Mouse (Mus musculus) limb, embryonic 14.5 days (tissue): ENCODE data around the gene Acin1. TPM values are rescaled to one million over a fixed set of nuclear protein-coding genes. Genes with fewer than 3 reads are reported as not detected.

Source experiments
- ATAC-seq: fragments of 200-750 bp; cut with Nextera tagmentation; 2 replicates; pipeline ENCODE4 v1.8.0; 2017; ENCODE audit warnings: low read depth, moderate number of reproducible peaks, moderate TSS enrichment; ENCODE audit not compliant: low FRiP score
- DNase-seq: peaks from one replicate; pipeline ENCODE4 v3.0.0-alpha.2; 2015; ENCODE audit warnings: low spot score
- H3K27ac ChIP-seq: fragments of 300-500 bp; sonication (generic); replicated peaks from 2 replicates; pipeline ENCODE4 v1.5.1; 2014; ENCODE audit warnings: low read depth, mild to moderate bottlenecking, low read length, moderate library complexity, mixed read lengths
- H3K27me3 ChIP-seq: fragments of 300-500 bp; sonication (generic); 2 replicates; pipeline ENCODE4 v1.6.1; 2014; ENCODE audit warnings: low read length, mixed read lengths; ENCODE audit not compliant: control insufficient read depth, insufficient read depth
- H3K36me3 ChIP-seq: fragments of 300-500 bp; sonication (generic); 2 replicates; pipeline ENCODE4 v1.6.1; 2014; ENCODE audit warnings: mild to moderate bottlenecking, low read length, moderate library complexity, mixed read lengths; ENCODE audit not compliant: control insufficient read depth, insufficient read depth
- H3K4me1 ChIP-seq: fragments of 300-500 bp; sonication (generic); 2 replicates; pipeline ENCODE4 v1.6.1; 2014; ENCODE audit warnings: antibody characterized with exemption, low read length, mixed read lengths; ENCODE audit not compliant: control insufficient read depth, insufficient read depth
- H3K4me2 ChIP-seq: fragments of 300-500 bp; sonication (generic); replicated peaks from 2 replicates; pipeline ENCODE4 v1.6.1; 2014; ENCODE audit warnings: low read depth, mild to moderate bottlenecking, low read length, moderate library complexity; ENCODE audit not compliant: severe bottlenecking
- H3K4me3 ChIP-seq: fragments of 300-500 bp; sonication (generic); replicated peaks from 2 replicates; pipeline ENCODE4 v1.5.1; 2014; ENCODE audit warnings: low read length
- H3K9ac ChIP-seq: fragments of 300-500 bp; sonication (generic); 2 replicates; pipeline ENCODE4 v1.6.1; 2014; ENCODE audit warnings: mild to moderate bottlenecking, low read depth, low read length, moderate library complexity; ENCODE audit not compliant: severe bottlenecking
- H3K9me3 ChIP-seq: fragments of 300-500 bp; sonication (generic); 2 replicates; pipeline ENCODE4 v1.6.1; 2016; ENCODE audit warnings: low read length; ENCODE audit not compliant: control insufficient read depth
- POLR2A ChIP-seq: fragments of 200-500 bp; IDR thresholded peaks from 2 replicates; pipeline ENCODE4 v1.8.0; 2012; ENCODE audit warnings: inconsistent platforms, mild to moderate bottlenecking, moderate library complexity, borderline replicate concordance; ENCODE audit not compliant: insufficient read depth, insufficient read length; ENCODE audit errors: extremely low read depth
- WGBS: fragments of 180-500 bp; shearing (Covaris S2); extraction: QIAGEN DNeasy Blood & Tissue Kit; methylation state at CpG from one replicate; pipeline ENCODE4 v1.1.7; 2014; 5-methylcytosine and 5-hydroxymethylcytosine counted together
- polyA plus RNA-seq, 2 experiments: library from polyadenylated mRNA; depleted of rRNA in 1 of 2; stranded (reverse) in 1 of 2; unstranded in 1 of 2; fragments of >200 nt; fragmentation: Nextera tagmentation in 1 of 2; extraction: Ambion mirVana in 1 of 2; gene quantifications; 2 replicates each; pipeline versions ENCODE4 v1.2.1 to v1.2.3; 2012 to 2014

The Acin1 gene
- polyA plus RNA-seq, 2 experiments = 99.4 to 297 TPM

- ATAC-seq (no peak), DNase-seq (no peak)
- no peaks in the 10 kb centered on the region for H3K27me3 ChIP-seq
Observed at GRCm38 (mm10) chr14:54720041-54720440, 33.3 kb upstream of the Acin1 start.

GRCm38 (mm10) chr14:54715402-54715801, 28.7 kb upstream of the Acin1 start:
- ATAC-seq (no peak), DNase-seq (no peak)
- no peak overlapping the region for H3K4me3 ChIP-seq
- H3K4me2 ChIP-seq = no peak overlapping the region
- H3K27me3 ChIP-seq = no peaks in the 10 kb centered on the region
- no peak for TF ChIP-seq POLR2A
- H3K36me3 ChIP-seq = no peaks in the 10 kb centered on the region
- H3K9ac ChIP-seq = no peak overlapping the region
- 70% methylated on average over 1 of the region's 1 CpGs for WGBS
- H3K9me3 ChIP-seq = no peaks in the 10 kb centered on the region
- no peaks in the 10 kb centered on the region for H3K4me1 ChIP-seq
- H3K27ac ChIP-seq = no peak overlapping the region

More at GRCm38 (mm10) chr14:54720041-54720440, 33.3 kb upstream of the Acin1 start:
- 88% methylated on average over 11 of the region's 11 CpGs for WGBS
- TF ChIP-seq POLR2A = no peak
- Histone ChIP-seq H3K27ac (no peak overlapping the region), H3K4me2 (no peak overlapping the region), H3K9me3 (no peaks in the 10 kb centered on the region), H3K4me1 (no peaks in the 10 kb centered on the region), H3K4me3 (no peak overlapping the region), H3K9ac (no peak overlapping the region), H3K36me3 (no peaks in the 10 kb centered on the region)

- no peak overlapping the region for H3K9ac ChIP-seq
- ATAC-seq (no peak), DNase-seq (no peak)
- WGBS = 6% methylated on average over 15 of the region's 15 CpGs
- no peaks in the 10 kb centered on the region for H3K36me3 ChIP-seq
- no peak for TF ChIP-seq POLR2A
- H3K27me3 ChIP-seq = no peaks in the 10 kb centered on the region
- no peaks in the 10 kb centered on the region for H3K4me1 ChIP-seq
- no peaks in the 10 kb centered on the region for H3K9me3 ChIP-seq
- peak overlapping the region; percentile 22 for H3K4me3 ChIP-seq
- H3K4me2 ChIP-seq = peak overlapping the region; percentile 55
- H3K27ac ChIP-seq = no peak overlapping the region
Observed at GRCm38 (mm10) chr14:54714617-54715081, 27.9 kb upstream of the Acin1 start.

GRCm38 (mm10) chr14:54714121-54714520, 27.4 kb upstream of the Acin1 start:
- no peak for TF ChIP-seq POLR2A
- peak; percentile 82 for DNase-seq
- Histone ChIP-seq H3K4me2 (peak overlapping the region; percentile 55), H3K9me3 (no peaks in the 10 kb centered on the region), H3K4me3 (peak overlapping the region; percentile 22), H3K4me1 (no peaks in the 10 kb centered on the region), H3K27me3 (no peaks in the 10 kb centered on the region), H3K27ac (no peak overlapping the region), H3K36me3 (no peaks in the 10 kb centered on the region), H3K9ac (no peak overlapping the region)
- ATAC-seq = peak; percentile 17; the same call in 1 of the 2 replicates
- WGBS = 2% methylated on average over 13 of the region's 13 CpGs

- 80% methylated on average over 8 of the region's 8 CpGs for whole genome bisulfite sequencing
- Histone ChIP-seq H3K27ac (no peak overlapping the region), H3K9ac (no peak overlapping the region), H3K9me3 (no peaks in the 10 kb centered on the region), H3K36me3 (no peaks in the 10 kb centered on the region), H3K4me1 (no peaks in the 10 kb centered on the region), H3K4me2 (no peak overlapping the region), H3K27me3 (no peaks in the 10 kb centered on the region), H3K4me3 (no peak overlapping the region)
- DNase-seq (no peak), ATAC-seq (no peak)
- no peak for TF ChIP-seq POLR2A
Observed at GRCm38 (mm10) chr14:54712861-54713260, 26.1 kb upstream of the Acin1 start.

- Histone ChIP-seq H3K27ac (no peak within 1 kb of the TSS), H3K4me2 (no peak within 1 kb of the TSS), H3K9me3 (no peaks in the 10 kb centered on the region), H3K36me3 (no peaks in the 10 kb centered on the region), H3K9ac (no peak within 1 kb of the TSS), H3K4me1 (no peaks in the 10 kb centered on the region), H3K4me3 (no peak within 1 kb of the TSS), H3K27me3 (no peaks in the 10 kb centered on the region)
- no peak for TF ChIP-seq POLR2A
- ATAC-seq (no peak), DNase-seq (no peak)
- WGBS = 85% methylated on average over 7 of the region's 7 CpGs
Observed at GRCm38 (mm10) chr14:54712074-54712473, 25.3 kb upstream of the Acin1 start, which contains the start of gene Cebpe. Gene Cebpe (minus strand): TSS chr14:54712174.
